Mouse (Mus musculus) bone marrow, adult 2 months (tissue): ENCODE measurements around the gene Sorbs1. TPM values are rescaled to one million over a fixed set of nuclear protein-coding genes. Genes with fewer than 3 reads are reported as not detected.
A peak's percentile ranks its signal among the peaks of the same experiment; 100 is the strongest.

ENCODE experiments used
- H3K27ac ChIP-seq: fragments of 200-500 bp; 2 replicates; pipeline ENCODE4 v1.5.1; 2012; ENCODE audit warnings: low read depth, mild to moderate bottlenecking, control low read depth, inconsistent platforms, low read length; ENCODE audit not compliant: control insufficient read depth, poor library complexity, insufficient read depth
- H3K4me1 ChIP-seq: fragments of 200-500 bp; 2 replicates; pipeline ENCODE4 v1.6.1; 2011; ENCODE audit warnings: low read length; ENCODE audit not compliant: control insufficient read depth, insufficient read depth
- H3K4me3 ChIP-seq: fragments of 200-500 bp; replicated peaks from 2 replicates; pipeline ENCODE3; 2011; ENCODE audit warnings: mild to moderate bottlenecking, low read depth, low read length, control low read depth; ENCODE audit not compliant: control insufficient read depth
- CTCF ChIP-seq: fragments of 200-500 bp; IDR thresholded peaks from 2 replicates; pipeline ENCODE4 v1.5.1; 2011; ENCODE audit warnings: low read length, control low read depth; ENCODE audit not compliant: control insufficient read depth, insufficient read depth
- POLR2A ChIP-seq: fragments of 200-500 bp; IDR thresholded peaks from 2 replicates; pipeline ENCODE4 v1.6.1; 2011; ENCODE audit warnings: low read depth, mild to moderate bottlenecking, control low read depth, low read length, borderline replicate concordance; ENCODE audit not compliant: control insufficient read depth
- WGBS: fragments of 180-500 bp; shearing (Covaris S2); methylation state at CpG from one replicate; pipeline ENCODE4 v1.1.7; 2018; 5-methylcytosine and 5-hydroxymethylcytosine counted together
- polyA plus RNA-seq: library from polyadenylated mRNA; stranded (reverse); fragments of >200 nt; gene quantifications from 2 replicates; pipeline ENCODE4 v1.2.4, GENCODE M21; 2011; ENCODE audit warnings: low replicate concordance; ENCODE audit not compliant: missing spikeins, insufficient read depth, insufficient read length

Sorbs1 gene
- polyA plus RNA-seq, 1 experiment, result 26.1 TPM

DNA sequence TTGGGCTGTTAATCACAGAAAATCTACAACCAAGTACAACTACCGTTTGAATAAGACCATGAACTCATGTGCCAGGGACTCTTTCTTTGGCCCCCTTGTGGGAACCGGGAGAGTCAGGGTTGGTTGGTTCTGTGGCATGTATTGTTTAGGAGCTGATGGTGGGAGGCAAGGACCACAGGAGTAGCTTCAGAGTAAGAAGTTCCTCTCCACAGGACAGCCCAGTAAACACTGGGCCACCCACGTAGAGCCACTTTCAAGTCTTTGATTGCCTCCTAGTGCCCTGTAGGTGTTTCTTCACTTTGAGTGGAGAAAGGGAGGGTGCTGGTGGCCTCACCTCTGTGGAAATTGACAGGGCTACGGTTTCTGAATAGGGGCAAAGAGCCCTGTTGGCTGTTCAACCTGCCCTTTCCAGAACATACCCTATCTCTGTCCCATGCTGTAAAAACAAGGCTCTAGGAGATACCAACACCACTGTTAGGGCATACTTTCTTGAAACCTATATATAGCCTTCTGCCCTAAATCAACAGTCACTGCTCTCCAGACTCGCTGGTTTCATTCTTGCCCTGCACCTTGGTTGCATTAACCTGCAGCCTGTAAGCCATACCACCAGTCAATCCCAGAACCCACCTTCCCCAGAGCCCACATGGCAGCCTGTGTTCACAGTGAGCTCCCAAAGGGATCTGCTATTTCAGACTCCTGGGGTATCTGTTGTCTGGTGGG is 35.4 kb upstream of the Sorbs1 start:
- H3K27ac ChIP-seq, result no peak overlapping the region
- H3K4me3 ChIP-seq, result no peak overlapping the region
- H3K4me1 ChIP-seq, result no peaks in the 10 kb centered on the region
- WGBS, result 51% methylated on average over 5 of the region's 5 CpGs
- TF ChIP-seq CTCF (no peak), POLR2A (no peak)

DNA sequence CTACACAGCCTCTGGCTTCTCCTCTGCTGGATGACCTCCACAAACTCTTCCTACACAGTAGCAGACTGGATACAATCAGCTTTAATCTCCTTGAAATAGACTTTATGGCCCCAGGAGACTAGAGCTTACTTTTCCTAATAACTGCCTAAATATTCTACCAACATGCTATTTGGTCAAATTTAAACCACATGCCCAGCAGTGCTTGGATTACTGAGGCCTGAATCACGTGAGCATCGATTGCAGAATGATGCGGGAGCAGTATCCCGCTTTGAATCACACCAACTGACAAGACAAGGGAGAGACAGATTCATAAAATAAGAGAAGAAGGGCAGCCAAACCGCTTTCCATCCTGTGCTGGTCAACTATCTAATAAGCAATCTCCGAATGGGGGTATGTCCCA is 34.8 kb upstream of the Sorbs1 start:
- Histone ChIP-seq H3K4me3 (no peak overlapping the region), H3K4me1 (no peaks in the 10 kb centered on the region), H3K27ac (no peak overlapping the region)
- no peak for TF ChIP-seq CTCF
- TF ChIP-seq POLR2A, result no peak
- 88% methylated on average over 6 of the region's 6 CpGs for WGBS

DNA sequence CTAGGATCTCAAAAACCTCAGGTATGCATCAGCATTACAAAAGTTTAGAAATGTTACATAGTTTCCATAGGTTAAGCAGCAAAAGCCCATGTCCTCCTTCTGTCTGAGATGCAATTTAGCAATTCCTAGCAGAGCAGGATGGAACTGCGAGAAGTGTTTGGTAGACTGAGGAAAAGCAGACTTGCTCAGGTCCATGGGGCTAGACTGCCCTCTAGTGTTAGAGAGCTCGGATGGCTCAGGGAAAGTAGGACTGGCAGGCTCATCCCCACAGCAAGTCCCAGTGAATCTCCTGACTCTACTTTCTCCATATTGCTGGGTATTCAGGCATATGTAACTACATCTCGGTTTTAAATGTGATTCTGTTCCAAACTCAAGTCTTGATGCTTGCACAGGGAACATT is 31.3 kb upstream of the Sorbs1 start:
- WGBS, result 5% methylated on average over 3 of the region's 3 CpGs
- Histone ChIP-seq H3K27ac (no peak overlapping the region), H3K4me1 (no peaks in the 10 kb centered on the region), H3K4me3 (no peak overlapping the region)
- TF ChIP-seq POLR2A (no peak), CTCF (peak; percentile 86)

DNA sequence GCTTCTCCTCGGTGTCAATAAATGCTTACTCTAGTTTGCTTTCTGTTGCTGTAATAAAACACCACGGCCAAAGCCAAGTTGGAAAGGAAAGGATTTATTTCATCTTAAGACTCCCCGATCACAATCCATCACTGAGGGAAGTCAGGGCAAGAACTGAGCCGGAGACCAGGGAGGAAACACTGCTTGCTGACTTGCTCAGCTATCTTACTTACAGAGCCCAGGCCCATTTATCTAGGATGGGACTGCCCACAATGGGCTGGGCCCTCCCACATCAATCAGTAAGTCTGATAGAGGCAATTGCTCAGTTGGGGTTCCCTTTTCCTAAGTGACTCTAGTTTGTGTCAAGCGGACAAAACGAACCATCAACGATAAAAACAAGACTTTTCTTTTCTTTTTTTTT is 29.2 kb upstream of the Sorbs1 start:
- H3K27ac ChIP-seq, result no peak overlapping the region
- H3K4me3 ChIP-seq, result no peak overlapping the region
- no peaks in the 10 kb centered on the region for H3K4me1 ChIP-seq
- WGBS, result 78% methylated on average over 7 of the region's 7 CpGs
- TF ChIP-seq POLR2A, result no peak
- TF ChIP-seq CTCF, result no peak

DNA sequence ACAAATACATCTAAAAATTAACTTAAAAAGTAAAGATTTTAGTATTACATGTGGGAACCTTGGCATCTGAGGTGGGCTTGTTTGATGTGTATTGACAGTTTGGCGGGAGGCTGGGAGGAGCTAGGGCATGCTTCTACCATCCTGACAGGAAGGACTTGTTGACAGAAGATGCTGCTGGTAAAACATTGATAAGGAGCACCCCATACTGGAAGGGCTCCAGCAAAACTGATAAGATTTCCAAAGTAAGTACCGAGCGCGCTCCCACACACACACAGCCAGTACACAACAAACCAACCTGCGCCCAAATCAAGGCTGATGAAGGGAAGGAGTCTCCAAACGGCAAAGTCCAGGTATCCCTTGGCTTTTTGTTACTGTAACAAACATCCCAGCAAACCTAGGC is 22.9 kb upstream of the Sorbs1 start:
- 67% methylated on average over 6 of the region's 6 CpGs for WGBS
- Histone ChIP-seq H3K4me1 (no peaks in the 10 kb centered on the region), H3K4me3 (no peak overlapping the region), H3K27ac (no peak overlapping the region)
- TF ChIP-seq POLR2A, result no peak
- no peak for TF ChIP-seq CTCF

DNA sequence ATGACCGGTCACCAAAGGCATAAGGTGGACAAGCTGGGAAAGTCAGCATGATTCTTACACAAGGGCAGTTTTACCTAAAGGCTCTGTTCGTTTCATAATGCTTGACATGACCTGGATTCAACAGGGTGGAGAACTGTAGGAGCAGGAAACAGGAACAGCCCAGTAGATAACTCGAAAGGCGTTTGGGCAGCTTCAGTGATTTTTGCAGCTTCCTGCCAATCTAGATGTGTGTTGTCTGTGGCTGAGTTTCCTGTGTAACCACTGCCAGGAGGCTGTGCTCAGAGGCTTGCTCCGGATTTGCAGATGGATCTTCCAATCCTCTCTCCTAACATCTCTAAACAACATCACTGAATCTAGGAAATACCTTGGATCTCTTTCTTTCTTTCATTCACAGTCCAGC is 18.9 kb upstream of the Sorbs1 start:
- Histone ChIP-seq H3K4me1 (no peaks in the 10 kb centered on the region), H3K4me3 (no peak overlapping the region), H3K27ac (no peak overlapping the region)
- 43% methylated on average over 5 of the region's 5 CpGs for WGBS
- TF ChIP-seq POLR2A (no peak), CTCF (no peak)

DNA sequence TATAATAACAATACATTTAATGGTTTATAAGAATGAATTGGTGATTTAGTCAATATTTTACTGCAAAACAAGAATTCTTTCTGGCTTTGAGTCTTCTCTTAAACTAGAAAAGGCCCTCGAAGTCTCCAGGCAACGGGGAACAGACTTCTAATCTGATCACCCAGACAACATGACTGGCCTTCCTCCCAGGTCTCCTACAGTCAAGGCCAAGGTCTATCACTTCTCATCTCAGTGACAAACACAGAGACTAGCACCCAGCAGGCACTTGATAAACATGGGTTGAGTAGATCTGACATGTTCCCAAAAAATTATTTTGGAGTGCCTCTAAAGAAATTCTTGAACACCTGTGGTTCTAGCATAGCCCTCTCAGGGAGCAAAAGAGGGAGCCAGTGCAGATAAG is 16.7 kb upstream of the Sorbs1 start:
- H3K27ac ChIP-seq, result no peak overlapping the region
- no peak overlapping the region for H3K4me3 ChIP-seq
- no peaks in the 10 kb centered on the region; the same call in 1 of the 2 replicates for H3K4me1 ChIP-seq
- WGBS, result 53% methylated on average over 2 of the region's 2 CpGs
- no peak for TF ChIP-seq POLR2A
- TF ChIP-seq CTCF, result no peak

DNA sequence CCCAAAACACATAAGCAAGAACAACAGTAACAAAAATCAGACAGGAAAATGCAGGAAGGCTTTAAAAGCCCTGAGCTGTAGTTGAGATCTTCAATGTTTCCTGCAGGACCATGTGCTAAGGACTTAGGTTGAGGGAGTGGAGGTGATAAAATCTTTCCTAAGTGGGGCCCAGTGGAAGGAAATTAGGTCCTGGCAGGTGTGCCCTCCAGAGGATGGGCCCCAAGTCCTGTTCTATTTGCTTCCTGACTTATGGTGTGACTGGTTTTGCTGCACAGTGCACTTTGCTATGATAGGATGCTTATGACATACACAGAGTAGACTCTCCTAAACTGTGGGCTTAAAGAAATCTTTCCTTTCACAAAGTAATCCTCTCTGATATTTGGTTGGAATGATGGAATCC is 14.7 kb upstream of the Sorbs1 start:
- no peak overlapping the region for H3K27ac ChIP-seq
- TF ChIP-seq POLR2A (no peak), CTCF (no peak)
- no peaks in the 10 kb centered on the region; the same call in 1 of the 2 replicates for H3K4me1 ChIP-seq
- H3K4me3 ChIP-seq, result no peak overlapping the region
